Mouse (Mus musculus) midbrain, embryonic 15.5 days (tissue): ENCODE data around the gene Dnajb1. TPM values are rescaled to one million over a fixed set of nuclear protein-coding genes. Genes with fewer than 3 reads are reported as not detected.

Experiments
- ATAC-seq: fragments of 200-750 bp; cut with Nextera tagmentation; replicated peaks from 2 replicates; pipeline ENCODE4 v1.8.0; 2017; ENCODE audit warnings: moderate TSS enrichment
- H3K27ac ChIP-seq: fragments of 300-500 bp; sonication (generic); 2 replicates; pipeline ENCODE4 v1.5.1; 2015; ENCODE audit warnings: mild to moderate bottlenecking, inconsistent platforms
- H3K27me3 ChIP-seq: fragments of 300-500 bp; sonication (generic); replicated peaks from 2 replicates; pipeline ENCODE4 v1.6.1; 2015; ENCODE audit warnings: inconsistent platforms
- H3K36me3 ChIP-seq: fragments of 300-500 bp; sonication (generic); replicated peaks from 2 replicates; pipeline ENCODE4 v1.6.1; 2015; ENCODE audit warnings: inconsistent platforms
- H3K4me1 ChIP-seq: fragments of 300-500 bp; sonication (generic); 2 replicates; pipeline ENCODE4 v1.6.1; 2015; ENCODE audit warnings: inconsistent platforms
- H3K4me2 ChIP-seq: fragments of 300-500 bp; sonication (generic); 2 replicates; pipeline ENCODE4 v1.6.1; 2015; ENCODE audit warnings: inconsistent platforms, mild to moderate bottlenecking, moderate library complexity
- H3K4me3 ChIP-seq: fragments of 300-500 bp; sonication (generic); 2 replicates; pipeline ENCODE4 v1.5.1; 2015; ENCODE audit warnings: mild to moderate bottlenecking, inconsistent platforms
- H3K9ac ChIP-seq: fragments of 300-500 bp; sonication (generic); 2 replicates; pipeline ENCODE4 v1.6.1; 2015; ENCODE audit warnings: mild to moderate bottlenecking, inconsistent platforms
- H3K9me3 ChIP-seq: fragments of 300-500 bp; sonication (generic); 2 replicates; pipeline ENCODE4 v1.6.1; 2016; ENCODE audit warnings: inconsistent platforms
- WGBS: fragments of 180-500 bp; shearing (Covaris S2); methylation state at CpG from one replicate; pipeline ENCODE4 v1.1.7; 2015; ENCODE audit warnings: mixed read lengths; 5-methylcytosine and 5-hydroxymethylcytosine counted together
- polyA plus RNA-seq: library from polyadenylated mRNA; unstranded; fragments of >200 nt; fragmentation: Nextera tagmentation; extraction: Ambion mirVana; gene quantifications from 2 replicates; pipeline ENCODE4 v1.2.1, GENCODE M21; 2015

Dnajb1 gene
- polyA plus RNA-seq, 1 experiment from 2014 or later: 65.2 TPM

DNA sequence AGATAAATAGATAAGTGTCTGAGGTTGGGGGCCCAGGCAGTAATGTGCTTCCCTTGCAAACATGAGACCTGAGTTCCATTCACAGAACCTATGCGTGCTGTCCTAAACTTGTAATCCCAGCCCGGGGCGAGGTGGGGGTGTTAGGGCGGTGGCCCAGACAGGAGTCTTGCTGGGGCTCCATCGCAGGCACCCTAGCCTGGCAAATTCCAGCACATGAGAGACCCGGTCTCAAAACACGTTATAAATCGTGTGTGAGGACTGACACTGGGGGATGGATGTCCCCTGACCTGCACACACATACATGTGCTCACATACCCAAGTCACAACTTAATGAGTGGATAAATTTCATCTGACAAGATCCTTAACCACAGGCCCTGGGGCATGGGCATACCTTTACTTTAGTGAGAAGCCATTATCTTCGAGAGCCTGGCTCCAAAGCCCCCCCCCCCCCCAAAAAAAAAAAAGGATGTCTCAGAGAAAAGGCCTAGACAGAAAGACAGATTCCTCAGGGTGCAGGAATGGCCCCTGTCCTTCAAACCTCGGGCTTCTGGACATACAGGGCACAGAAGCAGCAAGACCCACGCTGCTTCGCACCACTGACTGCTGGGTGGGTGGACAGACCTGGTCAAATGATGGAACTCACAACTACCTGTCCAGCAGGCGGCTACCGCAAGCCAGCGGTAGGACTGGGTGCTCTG is 13.8 kb downstream of the Dnajb1 start:
- 52% methylated on average over 15 of the region's 15 CpGs for WGBS
- peak; percentile 75 for ATAC-seq
- 0 out of 2 replicates have a peak overlapping the region, but pooled peaks have one; percentile 53 for H3K27ac ChIP-seq

GRCm38 (mm10) chr8:83622389-83622989 is 14.5 kb downstream of the Dnajb1 start:
- peak overlapping the region; percentile 69 for H3K9ac ChIP-seq
- 0 out of 2 replicates have a peak overlapping the region, but pooled peaks have one; percentile 53 for H3K27ac ChIP-seq
- peak overlapping the region; percentile 45 for H3K4me3 ChIP-seq
- H3K36me3 ChIP-seq: no peaks in the 10 kb centered on the region
- no peaks in the 10 kb centered on the region for H3K9me3 ChIP-seq
- WGBS: 10% methylated on average over 23 of the region's 23 CpGs
- no peaks in the 10 kb centered on the region for H3K27me3 ChIP-seq
- peak overlapping the region; percentile 90 for H3K4me2 ChIP-seq
- ATAC-seq: peak; percentile 95
- H3K4me1 ChIP-seq: 0 out of 2 replicates have a peak, but pooled peaks cover 7% of the 10 kb centered on the region

More for the DNA sequence above, 13.8 kb downstream of the Dnajb1 start:
- H3K4me1 ChIP-seq: 0 out of 2 replicates have a peak, but pooled peaks cover 7% of the 10 kb centered on the region
- no peaks in the 10 kb centered on the region for H3K36me3 ChIP-seq
- peak overlapping the region; percentile 69 for H3K9ac ChIP-seq
- H3K27me3 ChIP-seq: no peaks in the 10 kb centered on the region
- H3K4me3 ChIP-seq: peak overlapping the region; percentile 45
- H3K9me3 ChIP-seq: no peaks in the 10 kb centered on the region
- H3K4me2 ChIP-seq: peak overlapping the region; percentile 90

GRCm38 (mm10) chr8:83623549-83623948 is 15.6 kb downstream of the Dnajb1 start:
- H3K9me3 ChIP-seq: no peaks in the 10 kb centered on the region
- no peaks in the 10 kb centered on the region for H3K36me3 ChIP-seq
- WGBS: 93% methylated on average over 7 of the region's 7 CpGs
- H3K9ac ChIP-seq: no peak overlapping the region
- H3K27me3 ChIP-seq: no peaks in the 10 kb centered on the region
- H3K4me1 ChIP-seq: 0 out of 2 replicates have a peak, but pooled peaks cover 7% of the 10 kb centered on the region
- no peak overlapping the region for H3K4me3 ChIP-seq
- no peak overlapping the region for H3K4me2 ChIP-seq
- no peak for ATAC-seq
- no peak overlapping the region for H3K27ac ChIP-seq

DNA sequence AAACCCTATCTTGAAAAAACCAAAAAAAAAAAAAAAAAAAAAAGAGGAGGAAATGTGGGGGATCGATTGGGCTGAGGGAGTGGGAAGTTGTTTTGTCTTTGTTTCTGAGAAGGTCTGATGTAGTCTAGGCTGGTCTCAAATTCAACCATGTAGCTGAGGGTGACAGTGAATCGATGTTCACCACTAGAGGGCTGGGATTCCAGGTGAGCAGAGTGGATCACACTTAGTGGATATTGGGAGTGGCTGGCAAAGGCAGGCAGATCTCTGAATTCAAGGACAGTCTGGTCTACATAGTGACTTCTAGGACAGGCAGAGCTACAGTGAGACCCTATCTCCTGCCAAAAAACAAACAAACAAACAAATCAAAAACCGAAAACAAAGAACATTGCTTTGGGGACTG is 16.7 kb downstream of the Dnajb1 start:
- Histone ChIP-seq H3K36me3 (no peaks in the 10 kb centered on the region), H3K9ac (no peak overlapping the region), H3K4me2 (no peak overlapping the region), H3K4me1 (0 out of 2 replicates have a peak, but pooled peaks cover 7% of the 10 kb centered on the region), H3K4me3 (no peak overlapping the region), H3K27me3 (no peaks in the 10 kb centered on the region), H3K9me3 (no peaks in the 10 kb centered on the region), H3K27ac (no peak overlapping the region)
- WGBS: 42% methylated on average over 3 of the region's 3 CpGs
- no peak for ATAC-seq

- WGBS: 92% methylated on average over 6 of the region's 6 CpGs
- Histone ChIP-seq H3K9ac (no peak overlapping the region), H3K36me3 (no peaks in the 10 kb centered on the region), H3K27ac (no peak overlapping the region), H3K9me3 (no peaks in the 10 kb centered on the region), H3K4me3 (no peak overlapping the region), H3K4me1 (0 out of 2 replicates have a peak, but pooled peaks cover 7% of the 10 kb centered on the region), H3K4me2 (no peak overlapping the region), H3K27me3 (no peaks in the 10 kb centered on the region)
- ATAC-seq: no peak
These were observed 17.8 kb downstream of the Dnajb1 start for GRCm38 (mm10) chr8:83625676-83626299.

GRCm38 (mm10) chr8:83632083-83632707 is 24.2 kb downstream of the Dnajb1 start:
- Histone ChIP-seq H3K4me1 (no peaks in the 10 kb centered on the region), H3K27ac (no peak overlapping the region), H3K9me3 (peaks cover 5% of the 10 kb centered on the region; the same call in 1 of the 2 replicates), H3K27me3 (no peaks in the 10 kb centered on the region), H3K4me3 (no peak overlapping the region), H3K9ac (no peak overlapping the region), H3K4me2 (no peak overlapping the region), H3K36me3 (no peaks in the 10 kb centered on the region)
- no peak for ATAC-seq
- WGBS: 88% methylated on average over 7 of the region's 7 CpGs

GRCm38 (mm10) chr8:83638856-83639255 is 30.9 kb downstream of the Dnajb1 start:
- no peak overlapping the region for H3K9ac ChIP-seq
- no peak overlapping the region for H3K27ac ChIP-seq
- H3K4me2 ChIP-seq: no peak overlapping the region
- no peaks in the 10 kb centered on the region for H3K4me1 ChIP-seq
- no peaks in the 10 kb centered on the region for H3K36me3 ChIP-seq
- no peak overlapping the region for H3K4me3 ChIP-seq
- 74% methylated on average over 4 of the region's 4 CpGs for WGBS
- H3K9me3 ChIP-seq: peaks cover 5% of the 10 kb centered on the region; the same call in 1 of the 2 replicates
- no peaks in the 10 kb centered on the region for H3K27me3 ChIP-seq
- ATAC-seq: no peak

DNA sequence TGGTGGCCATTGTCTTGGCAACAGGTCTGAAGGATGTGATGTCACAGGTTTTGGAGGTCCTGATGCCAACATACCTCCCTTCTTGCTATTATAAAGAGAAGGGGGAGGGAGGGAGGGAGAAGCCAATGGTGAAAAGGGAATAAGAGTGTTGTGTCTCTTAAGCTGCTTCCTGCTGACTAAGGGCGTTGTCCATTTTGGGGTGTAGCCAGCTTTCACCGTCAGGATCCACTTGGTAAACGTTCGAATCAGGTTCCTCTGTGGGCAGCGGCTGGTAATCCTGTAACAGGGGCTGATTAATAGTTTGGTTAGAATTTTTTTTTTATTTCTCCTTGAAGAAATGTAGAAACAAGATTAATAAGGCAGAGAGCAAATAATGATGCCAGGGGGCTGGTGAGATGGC is 31.7 kb downstream of the Dnajb1 start:
- Histone ChIP-seq H3K4me3 (no peak overlapping the region), H3K36me3 (no peaks in the 10 kb centered on the region), H3K27ac (no peak overlapping the region), H3K9me3 (peaks cover 5% of the 10 kb centered on the region; the same call in 1 of the 2 replicates), H3K27me3 (no peaks in the 10 kb centered on the region), H3K4me1 (no peaks in the 10 kb centered on the region), H3K9ac (no peak overlapping the region), H3K4me2 (no peak overlapping the region)
- ATAC-seq: no peak
- 65% methylated on average over 5 of the region's 5 CpGs for WGBS

DNA sequence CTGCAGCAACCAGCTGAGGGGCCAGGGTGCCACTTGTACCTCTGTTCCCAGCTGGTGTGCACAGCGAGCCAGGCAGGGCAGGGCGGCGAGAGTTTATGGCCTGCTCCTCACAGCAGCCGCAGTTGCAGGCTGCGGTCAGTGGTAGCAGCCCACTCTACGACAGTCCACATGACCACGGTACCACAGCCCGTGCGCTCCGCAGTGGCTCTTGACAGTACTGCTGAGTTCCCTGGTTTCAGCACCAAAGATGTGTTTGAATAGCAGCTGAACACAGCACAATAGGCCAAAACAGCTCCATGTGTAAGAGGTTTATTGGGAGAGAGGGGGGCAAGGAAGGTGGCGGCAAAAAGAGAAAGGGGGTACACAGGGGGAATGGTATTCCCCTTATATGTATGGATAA is 39.5 kb downstream of the Dnajb1 start:
- H3K9me3 ChIP-seq: no peaks in the 10 kb centered on the region
- H3K9ac ChIP-seq: no peak overlapping the region
- ATAC-seq: no peak
- no peaks in the 10 kb centered on the region for H3K27me3 ChIP-seq
- H3K36me3 ChIP-seq: no peaks in the 10 kb centered on the region
- WGBS: 94% methylated on average over 11 of the region's 11 CpGs
- H3K4me1 ChIP-seq: peaks cover 5% of the 10 kb centered on the region
- H3K4me2 ChIP-seq: no peak overlapping the region
- no peak overlapping the region for H3K27ac ChIP-seq
- H3K4me3 ChIP-seq: no peak overlapping the region

GRCm38 (mm10) chr8:83648031-83648430 is 40.0 kb downstream of the Dnajb1 start:
- Histone ChIP-seq H3K9ac (no peak overlapping the region), H3K36me3 (no peaks in the 10 kb centered on the region), H3K27me3 (no peaks in the 10 kb centered on the region), H3K4me1 (peaks cover 6% of the 10 kb centered on the region), H3K27ac (no peak overlapping the region), H3K4me2 (no peak overlapping the region), H3K4me3 (no peak overlapping the region), H3K9me3 (no peaks in the 10 kb centered on the region)
- 94% methylated on average over 4 of the region's 4 CpGs for WGBS
- no peak for ATAC-seq

DNA sequence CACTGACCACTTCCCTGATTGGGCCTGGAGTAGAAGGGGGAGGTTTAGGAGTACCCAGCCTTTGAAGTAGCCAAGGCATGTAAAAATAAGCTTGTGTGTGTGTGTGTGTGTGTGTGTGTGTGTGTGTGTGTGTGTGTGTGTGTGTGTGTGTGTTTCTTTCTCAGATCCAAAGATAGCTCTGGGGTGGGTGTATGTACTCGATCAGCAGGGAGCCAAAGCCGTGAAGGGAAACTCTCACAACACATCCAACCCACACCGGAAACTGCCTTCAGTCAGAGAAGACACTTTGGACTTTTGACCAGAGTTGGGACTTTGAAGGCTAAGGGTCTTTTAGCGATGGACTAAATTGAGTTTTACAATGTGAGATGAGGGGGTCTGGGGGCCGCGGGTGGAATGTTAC is 41.7 kb downstream of the Dnajb1 start:
- Histone ChIP-seq H3K27ac (no peak overlapping the region), H3K9ac (no peak overlapping the region), H3K27me3 (no peaks in the 10 kb centered on the region), H3K4me2 (no peak overlapping the region), H3K36me3 (no peaks in the 10 kb centered on the region), H3K9me3 (no peaks in the 10 kb centered on the region), H3K4me3 (no peak overlapping the region), H3K4me1 (peaks cover 20% of the 10 kb centered on the region)
- ATAC-seq: no peak
- 95% methylated on average over 6 of the region's 6 CpGs for WGBS
